Mouse (Mus musculus) neural tube, embryonic 11.5 days (tissue): ENCODE data around the gene Steap2. TPM values are rescaled to one million over a fixed set of nuclear protein-coding genes. Genes with fewer than 3 reads are reported as not detected.
A peak's percentile ranks its signal among the peaks of the same experiment; 100 is the strongest.

Experiments used
- ATAC-seq: fragments of 200-750 bp; cut with Nextera tagmentation; 2 replicates; pipeline ENCODE4 v1.8.0; 2017; ENCODE audit warnings: moderate number of reproducible peaks, mild to moderate bottlenecking, moderate TSS enrichment, moderate library complexity; ENCODE audit not compliant: insufficient read depth, low FRiP score, low TSS enrichment
- DNase-seq: peaks from one replicate; pipeline ENCODE4 v3.0.0-alpha.2; 2015; ENCODE audit warnings: low spot score
- H3K27ac ChIP-seq: fragments of 300-500 bp; sonication (generic); 2 replicates; pipeline ENCODE4 v1.5.1; 2014; ENCODE audit warnings: low read depth, mild to moderate bottlenecking, low read length
- H3K27me3 ChIP-seq: fragments of 300-500 bp; sonication (generic); 2 replicates; pipeline ENCODE4 v1.6.1; 2014; ENCODE audit warnings: mild to moderate bottlenecking, low read length, mixed read lengths; ENCODE audit not compliant: control insufficient read depth, insufficient read depth
- H3K36me3 ChIP-seq: fragments of 300-500 bp; sonication (generic); 2 replicates; pipeline ENCODE4 v1.6.1; 2014; ENCODE audit warnings: mild to moderate bottlenecking, low read length, moderate library complexity, mixed read lengths; ENCODE audit not compliant: control insufficient read depth, insufficient read depth
- H3K4me1 ChIP-seq: fragments of 300-500 bp; sonication (generic); 2 replicates; pipeline ENCODE4 v1.6.1; 2014; ENCODE audit warnings: low read length, mixed read lengths; ENCODE audit not compliant: control insufficient read depth, insufficient read depth
- H3K4me2 ChIP-seq: fragments of 300-500 bp; sonication (generic); 2 replicates; pipeline ENCODE4 v1.6.1; 2014; ENCODE audit warnings: low read depth, mild to moderate bottlenecking, moderate library complexity
- H3K4me3 ChIP-seq: fragments of 300-500 bp; sonication (generic); 2 replicates; pipeline ENCODE4 v1.5.1; 2014; ENCODE audit warnings: low read depth, low read length
- H3K9ac ChIP-seq: fragments of 300-500 bp; sonication (generic); 2 replicates; pipeline ENCODE4 v1.6.1; 2014; ENCODE audit warnings: mild to moderate bottlenecking, low read length
- H3K9me3 ChIP-seq: fragments of 300-500 bp; sonication (generic); 2 replicates; pipeline ENCODE4 v1.6.1; 2016; ENCODE audit warnings: low read length; ENCODE audit not compliant: control insufficient read depth
- WGBS: fragments of 180-500 bp; shearing (Covaris S2); extraction: QIAGEN DNeasy Blood & Tissue Kit; methylation state at CpG from one replicate; pipeline ENCODE4 v1.1.7; 2014; 5-methylcytosine and 5-hydroxymethylcytosine counted together
- polyA plus RNA-seq: library from polyadenylated mRNA; unstranded; fragments of >200 nt; fragmentation: Nextera tagmentation; extraction: Ambion mirVana; gene quantifications from 2 replicates; pipeline ENCODE4 v1.2.1, GENCODE M21; 2014

Gene Steap2
- polyA plus RNA-seq: 6.8 and 7.4 TPM in 2 replicates

- no peaks in the 10 kb centered on the region for H3K36me3 ChIP-seq
- peak; percentile 77 for DNase-seq
- H3K27me3 ChIP-seq: 0 out of 2 replicates have a peak, but pooled peaks cover 3% of the 10 kb centered on the region
- under 1% methylated on average over 41 of the region's 66 CpGs for WGBS
- peak within 1 kb of the TSS; percentile 85 for H3K9ac ChIP-seq
- H3K9me3 ChIP-seq: no peaks in the 10 kb centered on the region
- no peaks in the 10 kb centered on the region for H3K4me1 ChIP-seq
- peak within 1 kb of the TSS; percentile 76 for H3K4me3 ChIP-seq
- peak; percentile 87 for ATAC-seq
- H3K27ac ChIP-seq: no peak within 1 kb of the TSS
- H3K4me2 ChIP-seq: peak within 1 kb of the TSS; percentile 77
Observed at GRCm38 (mm10) chr5:5693956-5694653, at the start of gene Steap2. TSS of gene Steap2 (minus strand) at chr5:5694578.

- Histone ChIP-seq H3K27me3 (no peaks in the 10 kb centered on the region), H3K27ac (no peak overlapping the region), H3K9ac (no peak overlapping the region), H3K4me1 (no peaks in the 10 kb centered on the region), H3K9me3 (no peaks in the 10 kb centered on the region), H3K4me3 (no peak overlapping the region), H3K4me2 (no peak overlapping the region), H3K36me3 (no peaks in the 10 kb centered on the region)
- DNase-seq (no peak), ATAC-seq (no peak)
- 97% methylated on average over 9 of the region's 9 CpGs for WGBS
Observed at GRCm38 (mm10) chr5:5734445-5734844, 40.1 kb upstream of the Steap2 start.

GRCm38 (mm10) chr5:5732858-5733257 lies 38.5 kb upstream of the Steap2 start:
- Histone ChIP-seq H3K4me2 (no peak overlapping the region), H3K9me3 (no peaks in the 10 kb centered on the region), H3K4me3 (no peak overlapping the region), H3K36me3 (no peaks in the 10 kb centered on the region), H3K4me1 (no peaks in the 10 kb centered on the region), H3K9ac (no peak overlapping the region), H3K27ac (no peak overlapping the region), H3K27me3 (no peaks in the 10 kb centered on the region)
- ATAC-seq (no peak), DNase-seq (no peak)
- 78% methylated on average over 2 of the region's 2 CpGs for WGBS

- H3K27me3 ChIP-seq: no peaks in the 10 kb centered on the region
- H3K4me2 ChIP-seq: no peak overlapping the region
- ATAC-seq: no peak
- 88% methylated on average over 3 of the region's 3 CpGs for WGBS
- no peak overlapping the region for H3K27ac ChIP-seq
- H3K4me3 ChIP-seq: no peak overlapping the region
- H3K36me3 ChIP-seq: no peaks in the 10 kb centered on the region
- no peaks in the 10 kb centered on the region for H3K4me1 ChIP-seq
- H3K9ac ChIP-seq: no peak overlapping the region
- no peaks in the 10 kb centered on the region for H3K9me3 ChIP-seq
- DNase-seq: no peak
Observed at GRCm38 (mm10) chr5:5732208-5732607, 37.8 kb upstream of the Steap2 start.

GRCm38 (mm10) chr5:5729904-5730303 lies 35.5 kb upstream of the Steap2 start:
- H3K4me1 ChIP-seq: no peaks in the 10 kb centered on the region
- no peak overlapping the region for H3K4me3 ChIP-seq
- no peak overlapping the region for H3K4me2 ChIP-seq
- no peak overlapping the region for H3K9ac ChIP-seq
- no peak for ATAC-seq
- H3K9me3 ChIP-seq: no peaks in the 10 kb centered on the region
- no peaks in the 10 kb centered on the region for H3K27me3 ChIP-seq
- no peak overlapping the region for H3K27ac ChIP-seq
- 92% methylated on average over 4 of the region's 4 CpGs for WGBS
- no peaks in the 10 kb centered on the region for H3K36me3 ChIP-seq
- no peak for DNase-seq

- no peak overlapping the region for H3K4me3 ChIP-seq
Observed at GRCm38 (mm10) chr5:5722217-5722616, 27.8 kb upstream of the Steap2 start.

GRCm38 (mm10) chr5:5711032-5711431 lies 16.7 kb upstream of the Steap2 start:
- no peaks in the 10 kb centered on the region for H3K27me3 ChIP-seq
- H3K36me3 ChIP-seq: no peaks in the 10 kb centered on the region
- H3K4me3 ChIP-seq: no peak overlapping the region
- no peak overlapping the region for H3K27ac ChIP-seq
- H3K9me3 ChIP-seq: no peaks in the 10 kb centered on the region
- DNase-seq (no peak), ATAC-seq (no peak)
- H3K4me1 ChIP-seq: no peaks in the 10 kb centered on the region
- no peak overlapping the region for H3K4me2 ChIP-seq
- no peak overlapping the region for H3K9ac ChIP-seq
- 90% methylated on average over 4 of the region's 4 CpGs for WGBS

More at GRCm38 (mm10) chr5:5722217-5722616, 27.8 kb upstream of the Steap2 start:
- H3K27ac ChIP-seq: no peak overlapping the region
- WGBS: 84% methylated on average over 7 of the region's 7 CpGs
- H3K27me3 ChIP-seq: no peaks in the 10 kb centered on the region
- H3K9me3 ChIP-seq: no peaks in the 10 kb centered on the region
- DNase-seq (no peak), ATAC-seq (no peak)
- no peaks in the 10 kb centered on the region for H3K36me3 ChIP-seq
- no peak overlapping the region for H3K4me2 ChIP-seq
- no peaks in the 10 kb centered on the region for H3K4me1 ChIP-seq
- H3K9ac ChIP-seq: no peak overlapping the region

- Histone ChIP-seq H3K9ac (no peak overlapping the region), H3K36me3 (no peaks in the 10 kb centered on the region), H3K4me3 (no peak overlapping the region), H3K4me1 (no peaks in the 10 kb centered on the region), H3K27ac (no peak overlapping the region), H3K4me2 (no peak overlapping the region), H3K27me3 (no peaks in the 10 kb centered on the region), H3K9me3 (no peaks in the 10 kb centered on the region)
- no peak; the same call in 1 of the 2 replicates for ATAC-seq
- 59% methylated on average over 13 of the region's 13 CpGs for WGBS
- no peak for DNase-seq
Observed at GRCm38 (mm10) chr5:5707341-5708278, 13.2 kb upstream of the Steap2 start.
